Mouse (Mus musculus) bone marrow macrophage, adult 2 months (primary cell): Measurements from ENCODE around the gene Sgo1.

Experiments
- CTCF ChIP-seq: IDR thresholded peaks from 2 replicates; pipeline ENCODE4 v1.5.1; 2012; ENCODE audit warnings: low read depth, mild to moderate bottlenecking, low read length, moderate library complexity
- POLR2A ChIP-seq: IDR thresholded peaks from 2 replicates; pipeline ENCODE4 v1.6.1; 2012; ENCODE audit warnings: mild to moderate bottlenecking, low read depth, low read length, borderline replicate concordance

GRCm38 (mm10) chr17:53678716-53679115, 10.4 kb downstream of the Sgo1 start:
- TF ChIP-seq CTCF (no peak), POLR2A (no peak)
